Mouse (Mus musculus) gastrocnemius, adult 18-20 months (tissue): ENCODE measurements around the gene Vmn2r111. TPM values are rescaled to one million over a fixed set of nuclear protein-coding genes. Genes with fewer than 3 reads are reported as not detected.
"Not testable (repeated sequence)": the region's sequence is repeated elsewhere in the genome, so short reads cannot be mapped to it uniquely, and the experiment has no call there.

Experiments used
- DNase-seq: peaks from one replicate; pipeline ENCODE4 v3.0.0; 2021; ENCODE audit warnings: low spot score
- long read RNA-seq, 2 experiments: library from polyadenylated mRNA; stranded (forward); transcript quantifications; one replicate each; pipeline ENCODE4 v2.0.0; 2021
- total RNA-seq, 2 experiments: library from RNA; stranded (reverse); gene quantifications; 2 replicates each; pipeline ENCODE4 v1.2.3; 2021

Vmn2r111 gene
- total RNA-seq: not detected
- long read RNA-seq, experiment 1: 0 reads
- long read RNA-seq, experiment 2: 0 reads

- DNase-seq: not testable (repeated sequence)
Measured at GRCm38 (mm10) chr17:22573382-22573781, at the start of gene Vmn2r111. Gene Vmn2r111, minus strand, starts transcription at chr17:22573482.

GRCm38 (mm10) chr17:22600651-22601050, 27.4 kb upstream of the Vmn2r111 start, which contains the start of gene Vmn2r112:
Gene Vmn2r112, plus strand, starts transcription at chr17:22600951.
- not testable (repeated sequence) for DNase-seq

GRCm38 (mm10) chr17:22520467-22520866, 52.8 kb downstream of the Vmn2r111 start:
- DNase-seq: not testable (repeated sequence)

- not testable (repeated sequence) for DNase-seq
Measured at GRCm38 (mm10) chr17:22520037-22520436, 53.2 kb downstream of the Vmn2r111 start.

- no peak for DNase-seq
Measured at GRCm38 (mm10) chr17:22497120-22497519, 76.2 kb downstream of the Vmn2r111 start.

Other genes starting within 250 kb of the Vmn2r111 start
- 1 to 10 TPM; 4.4 to 5.2 TPM for gene Zfp944, start 212.1 kb downstream of the Vmn2r111 start, total RNA-seq
- 1 to 10 TPM; 8.5 to 9.1 TPM for gene Zfp758, start 212.0 kb downstream of the Vmn2r111 start, total RNA-seq
- gene Zfp946, start 149.3 kb downstream of the Vmn2r111 start, total RNA-seq: 1 to 10 TPM; 4.8 to 5.6 TPM
- gene Vmn2r112, start 27.5 kb upstream of the Vmn2r111 start, total RNA-seq: not detected